Mouse (Mus musculus) hindbrain, postnatal 0 days (tissue): ENCODE data around the gene Lctl. TPM values are rescaled to one million over a fixed set of nuclear protein-coding genes. Genes with fewer than 3 reads are reported as not detected.

ENCODE experiments used
- ATAC-seq: fragments of 200-750 bp; cut with Nextera tagmentation; 2 replicates; pipeline ENCODE4 v1.8.0; 2017; ENCODE audit warnings: mild to moderate bottlenecking, moderate TSS enrichment, moderate library complexity
- DNase-seq: peaks from one replicate; pipeline ENCODE4 v3.0.0-alpha.2; 2015; ENCODE audit warnings: low spot score
- H3K27ac ChIP-seq: fragments of 300-500 bp; sonication (generic); 2 replicates; pipeline ENCODE4 v1.5.1; 2014; ENCODE audit warnings: mild to moderate bottlenecking
- H3K27me3 ChIP-seq: fragments of 300-500 bp; sonication (generic); 2 replicates; pipeline ENCODE4 v1.6.1; 2014; ENCODE audit warnings: low read length, mixed read lengths; ENCODE audit not compliant: insufficient read depth
- H3K36me3 ChIP-seq: fragments of 300-500 bp; sonication (generic); 2 replicates; pipeline ENCODE4 v1.6.1; 2014; ENCODE audit warnings: low read length, mixed read lengths; ENCODE audit not compliant: insufficient read depth
- H3K4me1 ChIP-seq: fragments of 300-500 bp; sonication (generic); 2 replicates; pipeline ENCODE4 v1.6.1; 2014; ENCODE audit warnings: antibody characterized with exemption, low read length, mixed read lengths; ENCODE audit not compliant: insufficient read depth
- H3K4me2 ChIP-seq: fragments of 300-500 bp; sonication (generic); 2 replicates; pipeline ENCODE4 v1.6.1; 2014; ENCODE audit warnings: low read depth, mild to moderate bottlenecking, low read length, moderate library complexity, mixed read lengths
- H3K4me3 ChIP-seq: fragments of 300-500 bp; sonication (generic); 2 replicates; pipeline ENCODE4 v1.5.1; 2014; ENCODE audit warnings: low read length
- H3K9ac ChIP-seq: fragments of 300-500 bp; sonication (generic); replicated peaks from 2 replicates; pipeline ENCODE4 v1.6.1; 2014; ENCODE audit warnings: mild to moderate bottlenecking, low read length, moderate library complexity, mixed read lengths
- H3K9me3 ChIP-seq: fragments of 300-500 bp; sonication (generic); 2 replicates; pipeline ENCODE4 v1.6.1; 2016; ENCODE audit warnings: low read length, mixed read lengths
- CTCF ChIP-seq: IDR thresholded peaks from 2 replicates; pipeline ENCODE4 v1.5.1; 2016; ENCODE audit warnings: antibody characterized with exemption, control low read depth, low read depth
- WGBS: fragments of 180-500 bp; shearing (Covaris S2); extraction: QIAGEN DNeasy Blood & Tissue Kit; methylation state at CpG from one replicate; pipeline ENCODE4 v1.1.7; 2014; 5-methylcytosine and 5-hydroxymethylcytosine counted together
- polyA plus RNA-seq: library from polyadenylated mRNA; unstranded; fragments of >200 nt; fragmentation: Nextera tagmentation; extraction: Ambion mirVana; gene quantifications from 2 replicates; pipeline ENCODE4 v1.2.1, GENCODE M21; 2015
- total RNA-seq: library from RNA; depleted of rRNA; stranded (reverse); fragments of >200 nt; gene quantifications from 2 replicates; pipeline ENCODE4 v1.2.3, GENCODE M21; 2014

The Lctl gene
- total and polyA plus RNA-seq, 2 experiments from 2014 or later: not detected

- WGBS: 2% methylated on average over 18 of the region's 18 CpGs
- H3K4me1 ChIP-seq: peaks cover 7% of the 10 kb centered on the region; the same call in 1 of the 2 replicates
- ATAC-seq: peak; percentile 59
- H3K9ac ChIP-seq: peak overlapping the region; percentile 82
- TF ChIP-seq CTCF: peak; percentile 26; the same call in 1 of the 2 replicates
- peak overlapping the region; percentile 85 for H3K27ac ChIP-seq
- H3K36me3 ChIP-seq: peaks cover 16% of the 10 kb centered on the region
- H3K27me3 ChIP-seq: no peaks in the 10 kb centered on the region
- H3K4me3 ChIP-seq: peak overlapping the region; percentile 83
- no peak for DNase-seq
- H3K4me2 ChIP-seq: peak overlapping the region; percentile 77
- H3K9me3 ChIP-seq: no peaks in the 10 kb centered on the region
Observed at GRCm38 (mm10) chr9:64172145-64172815, 55.3 kb downstream of the Lctl start.

DNA sequence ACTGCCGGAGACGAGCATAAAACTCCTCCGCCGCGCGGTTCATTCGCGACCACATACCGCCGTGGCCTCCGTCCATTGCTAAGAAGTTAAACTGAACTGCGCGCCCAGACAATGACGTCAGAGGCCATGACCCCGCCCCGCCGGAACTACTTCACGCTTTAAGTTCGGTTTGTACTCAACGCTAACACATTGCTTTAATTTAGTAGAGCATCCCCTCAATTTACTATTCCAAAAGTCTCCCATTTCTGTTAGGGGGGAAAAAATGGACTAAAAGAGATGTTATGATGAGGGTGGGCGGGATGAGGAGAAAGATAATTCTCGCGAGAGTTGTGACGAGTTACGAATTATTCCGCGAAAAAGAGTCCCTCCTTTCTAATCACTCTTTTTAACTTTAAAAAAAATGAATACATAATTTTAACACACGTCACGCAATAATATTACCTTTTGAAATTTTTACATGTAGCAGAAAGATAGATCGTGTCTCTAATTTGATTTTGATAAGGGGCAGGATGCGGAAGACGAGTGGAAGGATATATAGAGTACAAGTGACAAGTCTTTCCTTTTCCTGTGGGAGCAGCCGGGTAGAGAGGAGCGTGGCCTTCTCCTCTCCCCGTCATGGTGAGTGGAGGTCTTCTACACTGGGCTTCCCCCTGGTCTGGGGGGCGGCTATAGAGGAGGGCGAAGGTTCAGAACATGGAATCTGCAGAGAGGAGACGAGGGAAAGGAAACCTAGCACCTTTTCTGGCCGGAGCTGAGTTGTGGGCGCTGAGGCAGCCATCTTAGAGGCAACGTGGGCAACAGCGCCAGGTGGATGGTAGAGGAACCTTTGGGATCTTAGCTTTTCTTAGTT is 56.1 kb downstream of the Lctl start, which contains the start of the genes Zwilch and Rpl4:
Gene Zwilch (minus strand): TSS at position 289 of the 850 bp plus-strand sequence.
Gene Rpl4 (plus strand): TSS at position 560 of the 850 bp plus-strand sequence.
- ATAC-seq (peak; percentile 92), DNase-seq (peak; percentile 91)
- Histone ChIP-seq H3K4me2 (peak within 1 kb of the TSS; percentile 77), H3K9me3 (no peaks in the 10 kb centered on the region), H3K27ac (peak within 1 kb of the TSS; percentile 85), H3K36me3 (peaks cover 24% of the 10 kb centered on the region), H3K4me3 (peak within 1 kb of the TSS; percentile 83), H3K27me3 (no peaks in the 10 kb centered on the region), H3K4me1 (peaks cover 7% of the 10 kb centered on the region; the same call in 1 of the 2 replicates), H3K9ac (peak within 1 kb of the TSS; percentile 82)
- under 1% methylated on average over 42 of the region's 42 CpGs for WGBS
- peak; percentile 54 for TF ChIP-seq CTCF

GRCm38 (mm10) chr9:64173666-64174220 is 56.8 kb downstream of the Lctl start:
- WGBS: 1% methylated on average over 16 of the region's 16 CpGs
- TF ChIP-seq CTCF: no peak

GRCm38 (mm10) chr9:64174341-64174740 is 57.4 kb downstream of the Lctl start:
- DNase-seq (no peak), ATAC-seq (no peak)
- TF ChIP-seq CTCF: no peak
- Histone ChIP-seq H3K9me3 (no peaks in the 10 kb centered on the region), H3K27ac (0 out of 2 replicates have a peak overlapping the region, but pooled peaks have one; percentile 85), H3K36me3 (peaks cover 28% of the 10 kb centered on the region), H3K4me3 (peak overlapping the region; percentile 83), H3K4me2 (peak overlapping the region; percentile 77), H3K9ac (peak overlapping the region; percentile 82), H3K27me3 (no peaks in the 10 kb centered on the region), H3K4me1 (peaks cover 7% of the 10 kb centered on the region; the same call in 1 of the 2 replicates)

More at GRCm38 (mm10) chr9:64173666-64174220, 56.8 kb downstream of the Lctl start:
- Histone ChIP-seq H3K4me2 (peak overlapping the region; percentile 77), H3K4me3 (peak overlapping the region; percentile 83), H3K27me3 (no peaks in the 10 kb centered on the region), H3K27ac (peak overlapping the region; percentile 85), H3K9ac (peak overlapping the region; percentile 82), H3K4me1 (peaks cover 7% of the 10 kb centered on the region; the same call in 1 of the 2 replicates), H3K9me3 (no peaks in the 10 kb centered on the region), H3K36me3 (peaks cover 28% of the 10 kb centered on the region)
- ATAC-seq: no peak
- no peak for DNase-seq

- Histone ChIP-seq H3K27ac (no peak overlapping the region), H3K9ac (no peak overlapping the region), H3K27me3 (no peaks in the 10 kb centered on the region), H3K4me3 (peak overlapping the region; percentile 83), H3K4me2 (peak overlapping the region; percentile 77), H3K4me1 (peaks cover 8% of the 10 kb centered on the region; the same call in 1 of the 2 replicates), H3K9me3 (no peaks in the 10 kb centered on the region), H3K36me3 (peaks cover 28% of the 10 kb centered on the region)
- DNase-seq: no peak
- 73% methylated on average over 8 of the region's 8 CpGs for WGBS
- no peak for TF ChIP-seq CTCF
- no peak for ATAC-seq
Observed at GRCm38 (mm10) chr9:64174766-64175165, 57.8 kb downstream of the Lctl start.

GRCm38 (mm10) chr9:64175378-64175777 is 58.4 kb downstream of the Lctl start:
- TF ChIP-seq CTCF: no peak
- Histone ChIP-seq H3K36me3 (peaks cover 30% of the 10 kb centered on the region), H3K9ac (no peak overlapping the region), H3K27ac (no peak overlapping the region), H3K9me3 (no peaks in the 10 kb centered on the region), H3K4me1 (peaks cover 12% of the 10 kb centered on the region; the same call in 1 of the 2 replicates), H3K27me3 (no peaks in the 10 kb centered on the region), H3K4me3 (no peak overlapping the region), H3K4me2 (no peak overlapping the region)
- 82% methylated on average over 11 of the region's 11 CpGs for WGBS
- ATAC-seq (no peak), DNase-seq (no peak)
